Mouse (Mus musculus): ENCODE data around the gene Tcl1b2.

- no peak for TF ChIP-seq TAL1 (IDR thresholded peaks at IDR 0.05; ENCODE audit: low read length)
- TF ChIP-seq GATA1 (IDR thresholded peaks at IDR 0.05; ENCODE audit: low read length) = no peak
These were observed 36.0 kb upstream of the Tcl1b2 start for GRCm38 (mm10) chr12:105109812-105110211.
